Mouse (Mus musculus) kidney, adult 18-20 months (tissue): Measurements from ENCODE around the gene Mapkapk2.
A peak's percentile ranks its signal among the peaks of the same experiment; 100 is the strongest.
"Not testable (repeated sequence)": the region's sequence is repeated elsewhere in the genome, so short reads cannot be mapped to it uniquely, and the experiment has no call there.

ENCODE experiments used
- DNase-seq: peaks from one replicate; pipeline ENCODE4 v3.0.0; 2021

Gene Mapkapk2

GRCm38 (mm10) chr1:131048121-131048863, 49.3 kb downstream of the Mapkapk2 start:
- DNase-seq, result no peak

- DNase-seq, result no peak
Measured at GRCm38 (mm10) chr1:131046607-131047006, 51.0 kb downstream of the Mapkapk2 start.

DNA sequence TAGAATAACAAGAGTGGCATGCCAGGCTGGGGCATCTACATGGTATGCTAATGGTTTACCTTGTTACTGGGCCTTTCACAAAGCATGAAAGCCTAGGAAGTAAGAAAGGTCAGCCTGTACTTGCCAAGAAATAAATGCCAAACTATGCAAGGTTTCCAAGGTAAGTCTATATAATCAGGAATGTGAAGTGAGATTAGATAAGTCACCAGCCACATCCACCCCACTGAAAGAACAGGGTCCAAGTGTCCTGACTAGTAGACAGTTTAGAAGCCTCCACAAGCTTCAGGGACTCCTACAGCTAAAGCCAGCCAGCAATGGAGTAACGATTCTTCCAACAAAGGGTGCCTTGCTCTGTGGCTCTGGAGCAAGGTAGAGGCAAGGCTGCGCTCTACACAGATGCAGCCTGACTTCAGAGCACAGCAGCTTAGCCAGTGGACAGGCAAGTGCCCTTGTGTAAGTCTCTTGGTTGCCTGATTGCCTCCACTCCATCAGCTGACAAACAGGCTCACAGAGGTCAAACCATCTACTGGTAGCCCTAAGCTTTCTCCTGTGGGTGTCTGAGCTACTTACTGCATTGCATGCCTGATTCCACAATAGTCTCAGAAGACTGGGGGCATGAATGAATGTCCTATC, 51.8 kb downstream of the Mapkapk2 start:
- DNase-seq, result no peak

- DNase-seq, result no peak
Measured at GRCm38 (mm10) chr1:131043636-131044035, 54.0 kb downstream of the Mapkapk2 start.

DNA sequence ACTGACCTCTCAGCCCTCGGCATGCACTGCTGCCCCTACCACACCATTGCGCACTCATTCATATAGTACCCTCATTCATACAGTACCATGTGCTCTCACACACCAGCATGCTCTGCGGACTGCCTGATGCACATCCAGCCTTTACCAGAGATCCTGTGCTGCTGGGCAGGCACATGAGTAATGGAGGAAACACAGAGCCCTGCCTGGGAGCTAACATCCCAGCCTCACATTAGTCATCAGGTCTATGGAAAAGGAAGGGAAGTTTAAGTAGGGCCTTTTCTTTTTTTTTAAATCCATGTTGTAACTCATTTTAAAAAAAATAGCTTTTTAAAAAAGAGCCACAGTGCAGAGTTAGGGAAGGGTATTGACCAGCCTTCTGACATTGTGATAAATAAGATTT, 54.9 kb downstream of the Mapkapk2 start:
- DNase-seq, result no peak

- no peak for DNase-seq
Measured at GRCm38 (mm10) chr1:131042263-131042662, 55.4 kb downstream of the Mapkapk2 start.

DNA sequence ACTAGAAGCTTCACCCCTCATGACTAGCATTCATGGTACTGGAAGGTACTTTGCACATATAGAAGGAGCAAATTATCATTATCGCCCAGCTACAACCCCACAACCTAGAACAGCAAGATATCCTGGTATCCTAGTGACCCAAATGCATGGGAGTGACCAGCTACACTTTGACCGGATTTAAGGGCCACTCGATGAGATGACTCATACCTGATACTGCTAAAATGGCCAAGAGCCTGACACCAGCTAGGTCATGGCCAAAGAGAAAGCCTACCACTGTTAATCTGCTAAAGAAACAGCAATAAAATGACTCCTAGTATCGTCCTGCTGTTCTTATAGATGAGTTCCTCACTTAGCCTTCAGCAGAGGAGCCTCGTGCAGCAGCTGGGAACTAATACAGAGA, 58.1 kb downstream of the Mapkapk2 start:
- no peak for DNase-seq

DNA sequence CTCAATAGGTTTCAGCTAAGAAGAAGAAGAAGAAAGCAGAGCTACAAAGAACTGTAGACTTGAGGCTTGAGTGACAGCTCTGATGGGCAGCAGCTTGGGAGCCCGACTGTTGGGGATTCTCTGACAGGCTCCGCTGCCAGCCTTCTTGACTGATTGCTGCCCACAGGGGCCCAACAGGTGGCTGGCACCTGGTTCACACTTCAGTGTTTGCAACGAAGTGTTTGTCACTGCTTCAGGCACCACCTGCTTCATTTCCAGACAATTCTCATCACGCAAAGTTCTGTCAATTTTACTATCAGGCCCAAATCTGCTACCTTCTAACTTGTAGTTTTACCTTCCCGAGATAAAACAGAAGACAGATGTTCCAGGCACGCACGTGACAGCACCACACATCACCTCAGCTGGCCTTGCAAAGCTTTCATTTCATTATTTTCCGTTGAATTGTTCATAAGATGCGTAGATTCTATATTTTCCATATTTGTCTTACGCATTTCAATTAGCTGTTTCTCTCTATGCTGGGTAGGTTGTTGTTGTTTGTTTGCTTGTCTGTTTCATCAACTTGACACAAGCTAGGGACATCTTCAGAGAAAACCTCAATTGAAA, 59.1 kb downstream of the Mapkapk2 start:
- no peak for DNase-seq

GRCm38 (mm10) chr1:131038001-131038400, 59.6 kb downstream of the Mapkapk2 start:
- DNase-seq, result no peak

GRCm38 (mm10) chr1:131031267-131031666, 66.4 kb downstream of the Mapkapk2 start:
- DNase-seq, result no peak

- no peak for DNase-seq
Measured at GRCm38 (mm10) chr1:131030261-131030660, 67.4 kb downstream of the Mapkapk2 start.

GRCm38 (mm10) chr1:131029215-131029614, 68.4 kb downstream of the Mapkapk2 start:
- no peak for DNase-seq

DNA sequence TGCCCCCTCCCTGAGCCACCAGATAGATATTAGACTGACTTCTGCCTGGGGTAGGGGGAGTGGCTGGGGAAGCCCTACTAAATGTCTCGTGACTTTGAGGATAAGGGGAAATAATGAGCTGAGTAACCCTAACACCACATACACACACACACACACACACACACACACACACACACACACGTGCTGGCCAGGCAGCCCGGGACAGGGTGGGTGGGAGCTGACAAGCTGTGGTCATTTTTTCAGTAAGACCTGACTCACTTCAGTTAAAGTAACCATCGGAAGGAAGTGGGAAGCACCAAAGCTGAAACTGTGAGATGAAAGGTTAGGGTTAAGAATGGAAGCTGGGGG, 71.8 kb downstream of the Mapkapk2 start:
- DNase-seq, result no peak

- no peak for DNase-seq
Measured at GRCm38 (mm10) chr1:131024900-131025842, 72.5 kb downstream of the Mapkapk2 start.

DNA sequence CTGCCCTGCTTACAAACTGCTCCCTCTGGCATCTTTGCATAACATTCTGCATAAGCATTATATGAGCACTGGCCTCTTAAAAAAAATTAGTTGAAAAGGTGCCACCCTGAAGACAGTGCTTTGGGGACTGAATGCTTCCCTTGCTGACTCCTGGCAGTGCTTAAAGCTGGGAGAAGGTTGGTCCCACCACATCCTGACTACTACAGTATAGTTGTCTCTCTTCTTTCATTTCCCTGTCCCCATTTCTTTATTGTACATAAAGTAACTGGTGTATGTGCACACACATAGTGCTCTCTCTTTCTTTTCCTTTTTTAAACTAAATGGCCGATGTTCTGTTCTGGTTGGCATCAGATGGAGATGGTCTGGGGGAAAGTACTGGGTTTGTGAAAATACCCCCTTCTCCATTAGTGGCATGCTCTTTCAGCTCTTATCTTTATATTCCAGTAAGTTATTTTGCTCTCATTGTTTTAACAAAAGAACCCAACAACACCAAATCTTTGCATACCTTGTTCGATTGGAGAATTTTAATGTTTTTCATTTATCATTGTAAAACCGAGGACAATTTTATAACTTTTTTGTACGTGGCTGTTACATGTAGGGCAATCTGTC, 74.3 kb downstream of the Mapkapk2 start:
- DNase-seq, result not testable (repeated sequence)

- DNase-seq, result peak; percentile 5
Measured at GRCm38 (mm10) chr1:131022591-131023249, 74.9 kb downstream of the Mapkapk2 start.

- DNase-seq, result no peak
Measured at GRCm38 (mm10) chr1:131021900-131022590, 75.6 kb downstream of the Mapkapk2 start.

DNA sequence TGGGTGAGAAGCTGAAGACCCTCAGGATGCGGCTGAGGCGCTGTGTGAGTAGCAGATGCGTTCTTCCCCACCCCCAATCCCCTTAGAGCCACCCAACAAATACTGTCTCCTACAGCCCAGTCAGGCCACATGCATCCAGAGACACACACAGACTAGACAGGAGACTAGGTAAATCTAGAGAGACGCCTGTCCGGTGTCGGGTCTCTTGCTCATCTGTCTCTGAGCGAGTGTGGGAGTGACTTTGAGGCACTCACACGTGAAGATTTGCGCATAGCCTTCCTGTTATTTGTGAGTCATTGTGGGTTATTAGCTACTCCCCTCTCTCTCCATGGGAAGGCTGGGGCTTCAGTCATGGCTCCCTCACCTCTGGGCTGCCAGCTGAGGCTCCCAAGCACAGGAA, 76.2 kb downstream of the Mapkapk2 start:
- no peak for DNase-seq

- DNase-seq, result no peak
Measured at GRCm38 (mm10) chr1:131020425-131021310, 77.0 kb downstream of the Mapkapk2 start.

DNA sequence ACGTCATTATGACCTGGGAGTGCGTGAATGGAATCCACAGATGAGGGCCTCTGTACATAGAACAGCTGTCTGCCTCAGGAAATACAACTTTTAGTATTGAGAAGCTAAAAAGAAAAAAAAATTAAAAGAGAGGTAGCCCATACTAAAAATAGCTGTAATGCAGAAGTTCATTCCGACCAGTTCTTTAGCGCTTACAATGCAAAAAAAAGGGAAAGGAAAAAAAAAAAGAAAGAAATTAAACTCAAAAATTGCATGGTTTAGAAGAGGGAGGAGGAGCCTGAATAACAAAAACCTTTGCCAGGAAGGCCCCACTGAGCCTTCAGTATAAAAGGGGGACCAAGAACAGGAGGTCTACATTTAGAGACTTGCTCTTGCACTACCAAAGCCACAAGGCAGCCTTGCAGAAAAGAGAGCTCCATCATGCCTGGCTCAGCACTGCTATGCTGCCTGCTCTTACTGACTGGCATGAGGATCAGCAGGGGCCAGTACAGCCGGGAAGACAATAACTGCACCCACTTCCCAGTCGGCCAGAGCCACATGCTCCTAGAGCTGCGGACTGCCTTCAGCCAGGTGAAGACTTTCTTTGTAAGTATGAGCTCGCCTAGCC, 78.0 kb downstream of the Mapkapk2 start, which contains the start of gene Il10:
Il10 (plus strand) TSS at position 354 of the 607 bp plus-strand sequence.
- no peak for DNase-seq
